Mouse (Mus musculus) midbrain, embryonic 16.5 days (tissue): ENCODE data around the gene Vmn1r43. TPM values are rescaled to one million over a fixed set of nuclear protein-coding genes. Genes with fewer than 3 reads are reported as not detected.

Experiments
- ATAC-seq: fragments of 200-750 bp; cut with Nextera tagmentation; 2 replicates; pipeline ENCODE4 v1.8.0; 2017; ENCODE audit warnings: moderate TSS enrichment
- H3K27ac ChIP-seq: fragments of 300-500 bp; sonication (generic); 2 replicates; pipeline ENCODE4 v1.5.1; 2014; ENCODE audit warnings: mild to moderate bottlenecking, low read length, mixed read lengths
- H3K27me3 ChIP-seq: fragments of 300-500 bp; sonication (generic); 2 replicates; pipeline ENCODE4 v1.6.1; 2014; ENCODE audit warnings: low read depth, low read length, mixed read lengths; ENCODE audit not compliant: control insufficient read depth, insufficient read depth
- H3K36me3 ChIP-seq: fragments of 300-500 bp; sonication (generic); 2 replicates; pipeline ENCODE4 v1.6.1; 2014; ENCODE audit warnings: mild to moderate bottlenecking, low read length, moderate library complexity, mixed read lengths; ENCODE audit not compliant: control insufficient read depth, insufficient read depth
- H3K4me1 ChIP-seq: fragments of 300-500 bp; sonication (generic); 2 replicates; pipeline ENCODE4 v1.6.1; 2014; ENCODE audit warnings: mild to moderate bottlenecking, low read length, mixed read lengths; ENCODE audit not compliant: control insufficient read depth, insufficient read depth
- H3K4me2 ChIP-seq: fragments of 300-500 bp; sonication (generic); 2 replicates; pipeline ENCODE4 v1.6.1; 2014; ENCODE audit warnings: mild to moderate bottlenecking, low read length, mixed read lengths
- H3K4me3 ChIP-seq: fragments of 300-500 bp; sonication (generic); 2 replicates; pipeline ENCODE4 v1.5.1; 2014; ENCODE audit warnings: low read depth, mild to moderate bottlenecking, low read length, moderate library complexity, mixed read lengths
- H3K9ac ChIP-seq: fragments of 300-500 bp; sonication (generic); 2 replicates; pipeline ENCODE4 v1.6.1; 2014; ENCODE audit warnings: low read depth, low read length, mixed read lengths
- H3K9me3 ChIP-seq: fragments of 300-500 bp; sonication (generic); replicated peaks from 2 replicates; pipeline ENCODE4 v1.6.1; 2014; ENCODE audit warnings: mild to moderate bottlenecking, low read length, mixed read lengths; ENCODE audit not compliant: control insufficient read depth, poor library complexity, severe bottlenecking
- WGBS: fragments of 180-500 bp; shearing (Covaris S2); extraction: QIAGEN DNeasy Blood & Tissue Kit; methylation state at CpG from one replicate; pipeline ENCODE4 v1.1.7; 2014; 5-methylcytosine and 5-hydroxymethylcytosine counted together
- polyA plus RNA-seq: library from polyadenylated mRNA; unstranded; fragments of >200 nt; fragmentation: Nextera tagmentation; extraction: Ambion mirVana; gene quantifications from 2 replicates; pipeline ENCODE4 v1.2.1, GENCODE M21; 2015

Gene Vmn1r43
- polyA plus RNA-seq, 1 experiment from 2014 or later, result 0.01 TPM

DNA sequence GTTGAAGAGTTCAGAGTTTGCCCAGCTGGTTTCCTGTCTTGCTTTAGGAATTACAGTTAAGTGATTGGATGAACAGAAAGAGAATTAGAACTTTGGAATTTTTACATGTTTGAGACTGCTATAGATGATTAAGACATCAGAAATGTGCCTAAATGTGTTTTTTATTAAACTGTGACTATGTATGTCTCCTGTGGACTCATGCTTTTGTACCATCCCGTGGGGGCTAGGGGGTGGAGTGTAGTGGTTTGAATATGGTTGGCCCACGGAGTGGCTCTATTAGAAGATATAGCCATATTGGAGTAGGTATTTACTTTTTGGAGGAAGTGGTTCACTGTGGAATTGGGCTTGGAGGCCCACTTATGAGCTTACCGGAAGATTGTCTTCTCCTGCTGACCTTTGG lies 18.7 kb downstream of the Vmn1r43 start:
- ATAC-seq, result no peak
- H3K27me3 ChIP-seq, result no peaks in the 10 kb centered on the region
- H3K4me3 ChIP-seq, result no peak overlapping the region
- H3K9ac ChIP-seq, result no peak overlapping the region
- H3K9me3 ChIP-seq, result peaks cover 10% of the 10 kb centered on the region; the same call in 1 of the 2 replicates
- no peaks in the 10 kb centered on the region for H3K36me3 ChIP-seq
- no peak overlapping the region for H3K27ac ChIP-seq
- 81% methylated on average over 3 of the region's 3 CpGs for WGBS
- no peak overlapping the region for H3K4me2 ChIP-seq
- no peaks in the 10 kb centered on the region for H3K4me1 ChIP-seq

Other genes starting within 250 kb of the Vmn1r43 start
- 15.4 and 15.5 TPM in 2 replicates for gene Txnrd3, start 232.4 kb downstream of the Vmn1r43 start, polyA plus RNA-seq
- not detected in 2 replicates for gene Vmn1r40, start 168.9 kb downstream of the Vmn1r43 start, polyA plus RNA-seq
- not detected in 2 replicates for gene Vmn1r41, start 135.6 kb downstream of the Vmn1r43 start, polyA plus RNA-seq
- gene Vmn1r42, start within 50 bp of the Vmn1r43 start, polyA plus RNA-seq, result not detected in 2 replicates
- gene Vmn1r44, start 7.2 kb upstream of the Vmn1r43 start, polyA plus RNA-seq, result not detected in 2 replicates
- gene Vmn1r45, start 64.2 kb upstream of the Vmn1r43 start, polyA plus RNA-seq, result not detected in 2 replicates
- gene Vmn1r46, start 92.9 kb upstream of the Vmn1r43 start, polyA plus RNA-seq, result not detected in 2 replicates
- not detected in 2 replicates for gene Vmn1r47, start 139.7 kb upstream of the Vmn1r43 start, polyA plus RNA-seq
- gene Vmn1r48, start 160.4 kb upstream of the Vmn1r43 start, polyA plus RNA-seq, result not detected in 2 replicates
- gene Vmn1r49, start 202.1 kb upstream of the Vmn1r43 start, polyA plus RNA-seq, result not detected in 2 replicates
- gene Vmn1r50, start 225.0 kb upstream of the Vmn1r43 start, polyA plus RNA-seq, result not detected in 2 replicates
- gene Vmn1r51, start 246.2 kb upstream of the Vmn1r43 start, polyA plus RNA-seq, result 0.05 TPM in 1 of 2 replicates, not detected in the other